Mouse (Mus musculus): ENCODE results near the gene Large1.

- TF ChIP-seq CTCF (IDR thresholded peaks at IDR 0.05; ENCODE audit: extremely low read depth, insufficient read depth, insufficient read length, insufficient replicate concordance) (no peak), POLR2A (IDR thresholded peaks at IDR 0.05; ENCODE audit: low read depth, low read length) (no peak)
Observed at GRCm38 (mm10) chr8:73352301-73353107, 836 bp downstream of the Large1 start.
